Mouse (Mus musculus) hindbrain, embryonic 11.5 days (tissue): ENCODE results near the gene Sfmbt1. TPM values are rescaled to one million over a fixed set of nuclear protein-coding genes. Genes with fewer than 3 reads are reported as not detected.

ENCODE experiments used
- ATAC-seq: fragments of 200-750 bp; cut with Nextera tagmentation; 2 replicates; pipeline ENCODE4 v1.8.0; 2017; ENCODE audit warnings: mild to moderate bottlenecking, moderate TSS enrichment, moderate library complexity; ENCODE audit not compliant: low FRiP score
- DNase-seq: peaks from one replicate; pipeline ENCODE4 v3.0.0-alpha.2; 2015; ENCODE audit warnings: low spot score
- H3K27ac ChIP-seq: fragments of 300-500 bp; sonication (generic); 2 replicates; pipeline ENCODE4 v1.5.1; 2014; ENCODE audit warnings: mild to moderate bottlenecking, low read depth, low read length
- H3K27me3 ChIP-seq: fragments of 300-500 bp; sonication (generic); 2 replicates; pipeline ENCODE4 v1.6.1; 2014; ENCODE audit warnings: mild to moderate bottlenecking, low read length, moderate library complexity, mixed read lengths; ENCODE audit not compliant: control insufficient read depth, insufficient read depth
- H3K36me3 ChIP-seq: fragments of 300-500 bp; sonication (generic); 2 replicates; pipeline ENCODE4 v1.6.1; 2014; ENCODE audit warnings: mild to moderate bottlenecking, low read length, moderate library complexity, mixed read lengths; ENCODE audit not compliant: control insufficient read depth, insufficient read depth
- H3K4me1 ChIP-seq: fragments of 300-500 bp; sonication (generic); replicated peaks from 2 replicates; pipeline ENCODE4 v1.6.1; 2014; ENCODE audit warnings: low read length, mixed read lengths; ENCODE audit not compliant: control insufficient read depth, insufficient read depth
- H3K4me2 ChIP-seq: fragments of 300-500 bp; sonication (generic); replicated peaks from 2 replicates; pipeline ENCODE4 v1.6.1; 2014; ENCODE audit warnings: mild to moderate bottlenecking, low read depth, low read length
- H3K4me3 ChIP-seq: fragments of 300-500 bp; sonication (generic); 2 replicates; pipeline ENCODE4 v1.5.1; 2014; ENCODE audit warnings: low read depth, low read length
- H3K9ac ChIP-seq: fragments of 300-500 bp; sonication (generic); 2 replicates; pipeline ENCODE4 v1.6.1; 2014; ENCODE audit warnings: low read depth, low read length
- H3K9me3 ChIP-seq: fragments of 300-500 bp; sonication (generic); 2 replicates; pipeline ENCODE4 v1.6.1; 2016; ENCODE audit warnings: low read length; ENCODE audit not compliant: control insufficient read depth
- WGBS: fragments of 180-500 bp; shearing (Covaris S2); extraction: QIAGEN DNeasy Blood & Tissue Kit; methylation state at CpG from one replicate; pipeline ENCODE4 v1.1.7; 2014; 5-methylcytosine and 5-hydroxymethylcytosine counted together
- polyA plus RNA-seq: library from polyadenylated mRNA; unstranded; fragments of >200 nt; fragmentation: Nextera tagmentation; extraction: Ambion mirVana; gene quantifications from 2 replicates; pipeline ENCODE4 v1.2.1, GENCODE M21; 2014

The Sfmbt1 gene
- polyA plus RNA-seq, 1 experiment from 2014 or later: 20.2 TPM

DNA sequence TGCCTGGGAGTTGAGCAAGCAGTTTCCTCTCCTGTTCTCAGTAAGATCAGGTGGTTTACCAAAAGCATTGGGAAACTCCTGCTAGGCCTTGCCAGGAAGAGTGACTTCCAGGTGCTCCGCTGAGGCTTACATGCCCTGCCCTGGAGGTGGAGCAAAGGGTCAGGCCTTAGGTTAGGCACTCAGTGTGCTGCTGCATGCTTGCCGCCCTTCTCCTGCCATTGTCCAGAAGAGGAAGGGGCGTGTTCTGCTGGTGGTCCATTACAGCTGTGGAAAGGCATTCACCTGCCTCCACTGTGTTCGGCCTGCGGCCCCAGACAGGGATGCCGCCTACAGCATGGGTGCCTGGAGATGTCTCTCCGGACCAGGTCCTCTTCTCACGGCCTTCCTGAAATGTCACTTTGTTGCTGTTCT is 154.7 kb downstream of the Sfmbt1 start:
- no peak overlapping the region for H3K4me3 ChIP-seq
- H3K36me3 ChIP-seq: no peaks in the 10 kb centered on the region; the same call in 1 of the 2 replicates
- H3K27me3 ChIP-seq: no peaks in the 10 kb centered on the region
- no peak for ATAC-seq
- no peak overlapping the region for H3K4me2 ChIP-seq
- no peaks in the 10 kb centered on the region for H3K4me1 ChIP-seq
- H3K9ac ChIP-seq: no peak overlapping the region
- no peaks in the 10 kb centered on the region for H3K9me3 ChIP-seq
- no peak overlapping the region for H3K27ac ChIP-seq
- no peak for DNase-seq
- 80% methylated on average over 8 of the region's 8 CpGs for WGBS

DNA sequence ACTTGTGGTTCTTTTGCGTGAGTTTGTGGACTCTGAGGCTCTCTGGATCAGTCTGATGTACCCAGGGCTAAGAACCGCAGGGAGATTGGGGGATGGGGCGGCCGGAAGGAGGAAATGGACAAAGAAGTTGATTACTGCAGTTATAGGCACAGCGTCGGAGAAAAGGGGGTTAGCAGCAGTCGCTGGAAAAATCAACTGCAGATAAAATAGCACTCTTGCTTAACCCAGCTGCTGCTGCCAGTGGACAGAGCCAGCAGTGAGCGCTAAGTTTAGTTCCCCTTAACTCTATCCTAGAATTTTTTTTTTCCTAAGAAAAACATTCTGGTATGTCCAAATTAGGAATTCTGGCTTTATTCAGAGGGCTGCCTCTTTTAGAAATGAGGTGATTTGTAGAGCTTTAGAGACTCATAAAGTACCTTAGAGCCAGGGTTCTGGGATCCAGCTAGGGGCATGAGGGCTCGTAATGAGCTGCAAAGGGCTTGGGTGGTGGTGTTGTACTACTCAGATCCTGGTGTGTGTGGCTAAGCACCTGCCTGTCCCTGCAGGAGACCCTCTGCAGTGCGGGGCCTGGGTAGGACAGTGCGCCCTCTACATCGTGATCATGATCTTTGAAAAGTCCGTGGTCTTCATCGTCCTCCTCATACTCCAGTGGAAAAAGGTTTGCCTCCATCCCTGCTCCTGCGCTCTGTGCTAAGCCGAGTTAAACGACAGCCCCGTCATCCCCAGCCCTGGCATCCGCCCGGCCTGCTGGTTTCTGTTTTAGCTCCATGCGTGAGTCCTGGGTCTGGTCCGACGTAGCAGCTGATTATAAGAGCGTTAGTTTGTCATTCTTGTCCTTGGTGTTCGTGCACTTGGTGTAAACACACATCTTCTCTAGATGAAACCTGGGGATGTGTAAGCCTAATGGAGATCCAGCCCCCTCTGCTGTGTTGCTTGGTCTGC is 155.8 kb downstream of the Sfmbt1 start:
- H3K9me3 ChIP-seq: no peaks in the 10 kb centered on the region
- DNase-seq (no peak), ATAC-seq (no peak)
- H3K36me3 ChIP-seq: no peaks in the 10 kb centered on the region; the same call in 1 of the 2 replicates
- WGBS: 90% methylated on average over 25 of the region's 25 CpGs
- H3K9ac ChIP-seq: no peak overlapping the region
- no peak overlapping the region for H3K27ac ChIP-seq
- no peak overlapping the region for H3K4me2 ChIP-seq
- no peaks in the 10 kb centered on the region for H3K4me1 ChIP-seq
- H3K27me3 ChIP-seq: no peaks in the 10 kb centered on the region
- H3K4me3 ChIP-seq: no peak overlapping the region

Other genes with a start within 250 kb of the Sfmbt1 start
- gene Dcp1a, start 235.3 kb upstream of the Sfmbt1 start, polyA plus RNA-seq: 25.4 and 27.4 TPM in 2 replicates
- 1.2 and 2.9 TPM in 2 replicates for gene Cacna1d, start 223.4 kb upstream of the Sfmbt1 start, polyA plus RNA-seq
- 65.8 and 131 TPM in 2 replicates for gene Tkt, start 166.5 kb upstream of the Sfmbt1 start, polyA plus RNA-seq
- 27.4 and 29.4 TPM in 2 replicates for gene Prkcd, start 88.6 kb upstream of the Sfmbt1 start, polyA plus RNA-seq
- 13.2 and 13.6 TPM in 2 replicates for gene Rft1, start 60.5 kb upstream of the Sfmbt1 start, polyA plus RNA-seq
- 17.2 and 23.3 TPM in 2 replicates for gene Tmem110, start 110.7 kb downstream of the Sfmbt1 start, polyA plus RNA-seq
- gene Mustn1, start 164.4 kb downstream of the Sfmbt1 start, polyA plus RNA-seq: 0.94 and 1.2 TPM in 2 replicates
- not detected in 2 replicates for gene Itih4, start 171.6 kb downstream of the Sfmbt1 start, polyA plus RNA-seq
- 0.27 TPM in 1 of 2 replicates, not detected in the other for gene Itih3, start 208.9 kb downstream of the Sfmbt1 start, polyA plus RNA-seq
- gene Itih1, start 228.4 kb downstream of the Sfmbt1 start, polyA plus RNA-seq: not detected in 2 replicates
- gene Nek4, start 236.5 kb downstream of the Sfmbt1 start, polyA plus RNA-seq: 17.7 and 19.3 TPM in 2 replicates